1 mouse cellular context compared by ENCODE assay signal in genomic region chr19:4218293-4218692, GRCm38 (mm10).
TF ChIP-seq lines count a peak whose summit lies in the region.

No protein-coding gene starts in this region.

TF ChIP-seq in CH12.LX, 34 proteins besides CTCF, POLR2A, EP300 and RAD21:
- peak; percentile 57 for TF ChIP-seq NRF1 (IDR thresholded peaks at IDR 0.05; ENCODE audit: low read depth, low read length)
- TF ChIP-seq BHLHE40 (IDR thresholded peaks at IDR 0.05; ENCODE audit: low read depth, low read length): 0 out of 2 replicates have a peak, but pooled peaks have one; percentile 35
- TF ChIP-seq JUND (conservative IDR thresholded peaks at IDR 0.05; ENCODE audit: low read depth, low read length): no peak
- TF ChIP-seq MXI1 (IDR thresholded peaks at IDR 0.05; ENCODE audit: low read depth, low read length): no peak
